Mouse (Mus musculus): ENCODE measurements at regions not wholly inside any gene's neighbourhood (a gene's known extent, or its start where the extent isn't known, plus 50 kb on each side); places are given as distances from the start of the nearest gene placed in this dataset.

DNA sequence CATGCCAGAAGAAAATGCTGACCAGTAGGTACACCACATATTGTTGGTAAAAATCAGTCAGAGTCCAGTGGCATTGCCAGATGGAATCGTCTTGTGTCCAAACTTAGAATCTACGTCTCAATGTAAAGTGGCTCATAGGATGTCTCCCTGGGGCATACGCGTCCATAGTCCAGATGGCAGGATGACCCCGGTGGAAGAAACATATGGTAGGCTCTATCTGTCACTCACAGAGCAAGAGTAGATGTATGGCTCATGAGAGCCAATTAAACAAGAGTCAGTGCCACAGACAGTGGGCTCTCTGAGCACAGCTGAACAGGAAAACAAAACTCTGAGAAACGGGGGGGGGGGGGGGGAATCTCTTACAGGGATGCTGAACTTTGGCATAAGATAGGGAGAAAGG lies 187.3 kb downstream of the Enc1 start:
- TF ChIP-seq CTCF (IDR thresholded peaks at IDR 0.05; ENCODE audit: borderline replicate concordance, extremely low read depth, insufficient read depth, insufficient read length) = no peak
- TF ChIP-seq POLR2A (IDR thresholded peaks at IDR 0.05; ENCODE audit: borderline replicate concordance, extremely low read depth, insufficient read depth, insufficient read length, poor library complexity, severe bottlenecking) = no peak
